Mouse (Mus musculus): Measurements from ENCODE around the gene Elane. TPM values are rescaled to one million over a fixed set of nuclear protein-coding genes. Genes with fewer than 3 reads are reported as not detected.

Elane gene
- total and polyA plus RNA-seq, 2 experiments from 2014 or later: not detected

DNA sequence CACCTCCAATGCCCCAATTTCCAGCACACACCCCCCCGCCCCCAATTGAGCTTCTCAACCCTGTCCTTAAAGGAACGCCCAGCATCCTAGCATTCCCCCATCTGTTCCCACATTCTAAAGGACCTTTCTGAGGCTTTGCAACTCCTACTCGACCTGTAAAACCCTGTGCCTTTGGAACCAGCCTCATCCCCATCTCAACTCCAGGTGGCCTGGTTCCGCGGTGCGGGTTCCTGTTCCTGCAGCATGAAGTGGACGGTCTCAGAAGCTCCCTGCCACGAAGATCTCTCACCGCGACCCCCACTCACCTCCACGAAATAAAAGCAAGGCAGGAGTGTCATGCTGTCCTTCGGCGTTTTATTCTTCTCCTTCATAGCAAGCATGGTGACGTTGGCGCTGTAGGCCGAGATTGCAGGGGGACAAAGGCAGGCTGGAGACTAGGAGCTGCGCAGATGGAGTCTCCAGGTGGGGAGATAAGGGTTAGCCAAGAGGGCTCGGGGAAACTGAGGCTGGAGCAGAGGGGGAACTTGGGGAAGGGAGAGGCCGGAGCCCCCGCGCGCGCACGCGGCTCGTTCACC is 12.2 kb upstream of the Elane start:
- H3K4me2 ChIP-seq (ENCODE audit: low read depth, low read length, poor library complexity, severe bottlenecking): peak overlapping the region; percentile 92
- peaks cover 9% of the 10 kb centered on the region; the same call in 1 of the 2 replicates for H3K4me1 ChIP-seq (ENCODE audit: insufficient read depth, low read length)
- peak overlapping the region; percentile 99 for H3K27ac ChIP-seq (ENCODE audit: low read depth, low read length)
- no peaks in the 10 kb centered on the region for H3K36me3 ChIP-seq (ENCODE audit: insufficient read depth, low read length)
- under 1% methylated on average over 26 of the region's 26 CpGs for WGBS
- no peaks in the 10 kb centered on the region for H3K9me3 ChIP-seq (ENCODE audit: low read length)
- no peak for TF ChIP-seq CTCF (IDR thresholded peaks at IDR 0.05)
- peak overlapping the region; percentile 70 for H3K4me3 ChIP-seq (ENCODE audit: low read depth, low read length)
- peak overlapping the region; percentile 98 for H3K9ac ChIP-seq (replicated peaks; ENCODE audit: low read length, poor library complexity, severe bottlenecking)
- DNase-seq (ENCODE audit: low spot score) (no peak), ATAC-seq (ENCODE audit: low FRiP score) (peak; percentile 4)
- no peaks in the 10 kb centered on the region for H3K27me3 ChIP-seq (ENCODE audit: insufficient read depth, low read length)

DNA sequence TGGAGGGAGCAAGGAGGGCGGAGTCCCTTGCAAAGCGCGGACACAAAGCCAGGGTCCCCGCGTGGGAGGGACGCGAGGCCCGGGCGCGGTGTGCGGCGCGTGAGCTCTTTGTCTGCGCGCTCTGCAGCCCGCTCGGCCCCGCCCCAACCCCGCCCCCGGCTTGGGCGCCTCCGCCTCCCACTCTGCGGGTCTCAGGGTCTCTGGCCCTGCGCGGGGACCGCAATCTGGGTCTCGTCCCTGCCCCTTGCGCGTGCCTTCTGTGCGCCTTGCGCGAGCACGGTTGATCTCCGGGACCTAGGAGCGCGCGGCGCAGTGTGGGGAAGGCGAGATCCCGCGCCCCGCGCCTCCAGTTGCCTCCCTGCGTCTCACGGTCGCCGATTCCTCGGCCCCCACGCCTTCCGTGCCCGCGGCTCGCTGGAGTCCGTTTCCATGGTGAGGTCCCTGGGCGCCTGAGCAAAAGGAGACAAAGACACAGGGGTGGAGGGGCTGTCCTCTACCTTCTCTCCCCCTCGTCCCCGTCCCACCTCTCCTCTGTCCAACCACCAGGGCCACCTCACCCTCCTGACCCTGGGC is 11.7 kb upstream of the Elane start, which contains the start of the genes Prtn3 and Plppr3:
Gene Prtn3, plus strand, starts transcription at position 187 of the 573 bp plus-strand sequence.
Gene Plppr3, minus strand, starts transcription at position 345 of the 573 bp plus-strand sequence.
- WGBS: 0% methylated on average over 22 of the region's 57 CpGs
- peak; percentile 89 for DNase-seq (ENCODE audit: low spot score)
- H3K4me3 ChIP-seq (ENCODE audit: low read depth, low read length): peak within 1 kb of the TSS; percentile 70

DNA sequence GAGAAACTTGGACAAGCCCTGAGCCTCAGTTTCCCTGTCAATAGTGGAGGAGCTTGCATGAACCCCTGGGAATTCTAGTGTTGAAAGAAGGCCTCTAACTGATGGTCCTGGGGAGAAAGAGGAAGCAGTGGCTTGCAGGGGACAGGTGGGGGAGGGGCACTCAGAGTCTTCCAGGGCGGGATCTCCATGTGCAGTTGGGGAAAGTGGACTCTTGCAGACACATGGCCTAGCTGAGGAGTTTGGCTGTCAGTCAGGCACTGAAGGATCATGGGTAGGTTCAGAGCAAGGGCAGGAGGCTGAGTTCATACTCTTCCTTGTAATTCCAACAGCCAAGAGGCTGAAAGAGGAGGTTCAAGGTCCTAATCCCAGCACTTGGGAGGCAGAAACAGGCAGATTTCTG is 8.9 kb upstream of the Elane start:
- Histone ChIP-seq H3K27me3 (ENCODE audit: insufficient read depth, low read length) (no peaks in the 10 kb centered on the region), H3K4me3 (ENCODE audit: low read depth, low read length) (no peak overlapping the region), H3K4me1 (ENCODE audit: insufficient read depth, low read length) (peaks cover 6% of the 10 kb centered on the region; the same call in 1 of the 2 replicates), H3K9ac (replicated peaks; ENCODE audit: low read length, poor library complexity, severe bottlenecking) (no peak overlapping the region), H3K4me2 (ENCODE audit: low read depth, low read length, poor library complexity, severe bottlenecking) (no peak overlapping the region), H3K27ac (ENCODE audit: low read depth, low read length) (no peak overlapping the region), H3K9me3 (ENCODE audit: low read length) (no peaks in the 10 kb centered on the region), H3K36me3 (ENCODE audit: insufficient read depth, low read length) (no peaks in the 10 kb centered on the region)
- 53% methylated on average over 1 of the region's 1 CpGs for WGBS
- DNase-seq (ENCODE audit: low spot score) (no peak), ATAC-seq (ENCODE audit: low FRiP score) (no peak)
- TF ChIP-seq CTCF (IDR thresholded peaks at IDR 0.05): no peak

More for the DNA sequence above, 11.7 kb upstream of the Elane start, which contains the start of the genes Prtn3 and Plppr3:
- no peaks in the 10 kb centered on the region for H3K9me3 ChIP-seq (ENCODE audit: low read length)
- TF ChIP-seq CTCF (IDR thresholded peaks at IDR 0.05): no peak
- peak within 1 kb of the TSS; percentile 99 for H3K27ac ChIP-seq (ENCODE audit: low read depth, low read length)
- H3K36me3 ChIP-seq (ENCODE audit: insufficient read depth, low read length): no peaks in the 10 kb centered on the region
- H3K27me3 ChIP-seq (ENCODE audit: insufficient read depth, low read length): no peaks in the 10 kb centered on the region
- peak within 1 kb of the TSS; percentile 92 for H3K4me2 ChIP-seq (ENCODE audit: low read depth, low read length, poor library complexity, severe bottlenecking)
- peak; percentile 87 for ATAC-seq (ENCODE audit: low FRiP score)
- H3K4me1 ChIP-seq (ENCODE audit: insufficient read depth, low read length): peaks cover 6% of the 10 kb centered on the region; the same call in 1 of the 2 replicates
- H3K9ac ChIP-seq (replicated peaks; ENCODE audit: low read length, poor library complexity, severe bottlenecking): peak within 1 kb of the TSS; percentile 98

DNA sequence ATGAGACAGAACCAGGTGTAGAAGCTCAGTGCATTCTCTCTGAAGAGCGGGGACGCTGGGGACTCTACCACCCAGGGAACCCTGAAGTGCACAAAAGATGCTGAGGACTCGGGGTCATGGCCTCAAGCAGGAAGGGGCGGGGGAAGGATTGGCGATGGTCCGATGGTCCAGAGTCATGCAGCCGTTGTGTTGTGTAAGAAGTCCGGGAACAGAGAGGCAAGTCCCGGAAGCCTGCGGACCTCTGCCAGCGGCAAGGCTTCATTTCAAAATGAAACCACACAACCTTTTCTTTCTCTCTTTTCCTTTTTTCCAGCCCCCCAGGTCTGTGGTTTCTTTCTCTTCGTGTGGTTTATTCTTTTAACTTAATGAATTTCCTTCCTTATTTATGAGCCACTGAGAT is 8.3 kb upstream of the Elane start:
- ATAC-seq (ENCODE audit: low FRiP score) (no peak), DNase-seq (ENCODE audit: low spot score) (no peak)
- Histone ChIP-seq H3K4me1 (ENCODE audit: insufficient read depth, low read length) (peaks cover 6% of the 10 kb centered on the region; the same call in 1 of the 2 replicates), H3K9ac (replicated peaks; ENCODE audit: low read length, poor library complexity, severe bottlenecking) (no peak overlapping the region), H3K9me3 (ENCODE audit: low read length) (no peaks in the 10 kb centered on the region), H3K4me3 (ENCODE audit: low read depth, low read length) (no peak overlapping the region), H3K27ac (ENCODE audit: low read depth, low read length) (no peak overlapping the region), H3K36me3 (ENCODE audit: insufficient read depth, low read length) (no peaks in the 10 kb centered on the region), H3K27me3 (ENCODE audit: insufficient read depth, low read length) (no peaks in the 10 kb centered on the region), H3K4me2 (ENCODE audit: low read depth, low read length, poor library complexity, severe bottlenecking) (no peak overlapping the region)
- TF ChIP-seq CTCF (IDR thresholded peaks at IDR 0.05): no peak
- WGBS: 36% methylated on average over 12 of the region's 12 CpGs

DNA sequence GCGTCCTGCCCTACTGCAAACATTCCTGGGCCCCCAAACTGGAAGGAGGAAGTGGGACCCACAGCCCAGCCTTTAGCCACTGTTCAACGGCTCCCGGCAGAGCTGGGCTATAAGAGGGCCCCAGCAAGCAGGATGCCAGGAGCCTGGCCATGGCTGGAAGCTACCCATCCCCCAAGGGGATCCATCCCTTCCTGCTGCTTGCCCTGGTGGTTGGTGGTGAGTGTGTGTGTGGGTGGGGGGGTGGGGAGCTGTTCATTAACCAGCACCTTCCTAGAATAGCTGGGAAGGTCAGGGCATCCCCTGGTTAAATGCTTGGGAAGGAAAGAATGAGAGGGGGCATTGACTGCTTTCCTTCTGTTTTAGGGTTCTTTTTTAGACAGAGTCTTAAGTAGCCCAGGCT is 6.5 kb upstream of the Elane start:
- no peak overlapping the region for H3K4me2 ChIP-seq (ENCODE audit: low read depth, low read length, poor library complexity, severe bottlenecking)
- H3K4me3 ChIP-seq (ENCODE audit: low read depth, low read length): no peak overlapping the region
- peaks cover 6% of the 10 kb centered on the region; the same call in 1 of the 2 replicates for H3K4me1 ChIP-seq (ENCODE audit: insufficient read depth, low read length)
- H3K9me3 ChIP-seq (ENCODE audit: low read length): no peaks in the 10 kb centered on the region
- no peak overlapping the region for H3K27ac ChIP-seq (ENCODE audit: low read depth, low read length)
- DNase-seq (ENCODE audit: low spot score) (no peak), ATAC-seq (ENCODE audit: low FRiP score) (no peak)
- no peak for TF ChIP-seq CTCF (IDR thresholded peaks at IDR 0.05)
- no peak overlapping the region for H3K9ac ChIP-seq (replicated peaks; ENCODE audit: low read length, poor library complexity, severe bottlenecking)
- no peaks in the 10 kb centered on the region for H3K27me3 ChIP-seq (ENCODE audit: insufficient read depth, low read length)
- no peaks in the 10 kb centered on the region for H3K36me3 ChIP-seq (ENCODE audit: insufficient read depth, low read length)
- WGBS: 71% methylated on average over 3 of the region's 3 CpGs

DNA sequence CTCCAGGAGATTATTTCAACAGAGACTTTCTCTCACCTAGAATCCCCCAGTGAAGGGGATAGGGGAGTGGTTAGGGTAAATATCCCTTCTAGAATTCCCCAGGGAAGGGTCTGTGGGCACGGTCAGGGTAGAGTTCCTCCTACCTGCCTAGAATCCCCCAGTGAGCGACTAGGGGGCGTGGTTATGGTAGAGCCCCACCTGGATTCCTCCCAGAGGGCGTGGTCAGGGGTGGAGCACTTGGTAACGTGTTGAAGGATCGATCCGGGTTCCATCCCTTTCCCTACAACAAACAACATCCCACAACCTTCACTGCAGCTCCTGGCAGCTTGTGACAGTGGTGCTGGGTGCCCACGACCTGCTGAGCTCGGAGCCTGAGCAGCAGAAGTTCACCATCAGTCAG is 5.3 kb upstream of the Elane start:
- TF ChIP-seq CTCF (IDR thresholded peaks at IDR 0.05): no peak
- no peaks in the 10 kb centered on the region for H3K9me3 ChIP-seq (ENCODE audit: low read length)
- H3K27ac ChIP-seq (ENCODE audit: low read depth, low read length): no peak overlapping the region
- no peak for ATAC-seq (ENCODE audit: low FRiP score)
- 24% methylated on average over 9 of the region's 9 CpGs for WGBS
- H3K4me1 ChIP-seq (ENCODE audit: insufficient read depth, low read length): no peaks in the 10 kb centered on the region; the same call in 1 of the 2 replicates
- H3K27me3 ChIP-seq (ENCODE audit: insufficient read depth, low read length): no peaks in the 10 kb centered on the region
- H3K9ac ChIP-seq (replicated peaks; ENCODE audit: low read length, poor library complexity, severe bottlenecking): no peak overlapping the region
- no peaks in the 10 kb centered on the region for H3K36me3 ChIP-seq (ENCODE audit: insufficient read depth, low read length)
- no peak overlapping the region for H3K4me2 ChIP-seq (ENCODE audit: low read depth, low read length, poor library complexity, severe bottlenecking)
- DNase-seq (ENCODE audit: low spot score): no peak
- no peak overlapping the region for H3K4me3 ChIP-seq (ENCODE audit: low read depth, low read length)

All from midbrain, postnatal 0 days (tissue).